Mouse (Mus musculus): ENCODE results near the gene Dusp7. TPM values are rescaled to one million over a fixed set of nuclear protein-coding genes. Genes with fewer than 3 reads are reported as not detected.

Gene Dusp7
- polyA plus RNA-seq, 1 experiment: 0.19 TPM

DNA sequence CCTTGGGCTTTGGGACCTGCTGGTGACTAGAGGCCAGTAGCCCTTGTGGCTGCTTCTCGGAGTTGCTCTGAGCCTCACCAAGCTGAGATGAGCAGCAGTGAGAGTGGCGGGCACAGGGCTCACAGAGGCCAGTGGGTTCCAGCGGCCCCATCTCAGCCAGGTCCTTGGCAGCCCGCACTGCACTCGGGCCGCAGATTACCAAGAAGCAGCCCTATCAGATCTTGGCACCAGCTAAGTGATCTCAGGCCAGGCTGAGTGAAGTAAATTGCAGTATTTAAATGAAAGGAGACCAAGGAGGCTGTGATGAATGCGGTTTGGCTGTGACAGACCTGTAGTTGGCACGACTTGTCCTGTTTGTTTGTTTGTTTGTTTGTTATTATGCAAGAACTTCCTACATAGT is 25.1 kb downstream of the Dusp7 start:
- Histone ChIP-seq H3K9me3 (ENCODE audit: control insufficient read depth, low read length) (no peaks in the 10 kb centered on the region), H3K27me3 (ENCODE audit: control insufficient read depth) (no peaks in the 10 kb centered on the region), H3K4me1 (ENCODE audit: control insufficient read depth) (peaks cover 14% of the 10 kb centered on the region), H3K4me3 (replicated peaks) (no peak overlapping the region), H3K36me3 (ENCODE audit: control insufficient read depth) (no peaks in the 10 kb centered on the region)
- TF ChIP-seq TAL1 (IDR thresholded peaks at IDR 0.05; ENCODE audit: low read length) (no peak), GATA1 (IDR thresholded peaks at IDR 0.05; ENCODE audit: low read length) (no peak)

DNA sequence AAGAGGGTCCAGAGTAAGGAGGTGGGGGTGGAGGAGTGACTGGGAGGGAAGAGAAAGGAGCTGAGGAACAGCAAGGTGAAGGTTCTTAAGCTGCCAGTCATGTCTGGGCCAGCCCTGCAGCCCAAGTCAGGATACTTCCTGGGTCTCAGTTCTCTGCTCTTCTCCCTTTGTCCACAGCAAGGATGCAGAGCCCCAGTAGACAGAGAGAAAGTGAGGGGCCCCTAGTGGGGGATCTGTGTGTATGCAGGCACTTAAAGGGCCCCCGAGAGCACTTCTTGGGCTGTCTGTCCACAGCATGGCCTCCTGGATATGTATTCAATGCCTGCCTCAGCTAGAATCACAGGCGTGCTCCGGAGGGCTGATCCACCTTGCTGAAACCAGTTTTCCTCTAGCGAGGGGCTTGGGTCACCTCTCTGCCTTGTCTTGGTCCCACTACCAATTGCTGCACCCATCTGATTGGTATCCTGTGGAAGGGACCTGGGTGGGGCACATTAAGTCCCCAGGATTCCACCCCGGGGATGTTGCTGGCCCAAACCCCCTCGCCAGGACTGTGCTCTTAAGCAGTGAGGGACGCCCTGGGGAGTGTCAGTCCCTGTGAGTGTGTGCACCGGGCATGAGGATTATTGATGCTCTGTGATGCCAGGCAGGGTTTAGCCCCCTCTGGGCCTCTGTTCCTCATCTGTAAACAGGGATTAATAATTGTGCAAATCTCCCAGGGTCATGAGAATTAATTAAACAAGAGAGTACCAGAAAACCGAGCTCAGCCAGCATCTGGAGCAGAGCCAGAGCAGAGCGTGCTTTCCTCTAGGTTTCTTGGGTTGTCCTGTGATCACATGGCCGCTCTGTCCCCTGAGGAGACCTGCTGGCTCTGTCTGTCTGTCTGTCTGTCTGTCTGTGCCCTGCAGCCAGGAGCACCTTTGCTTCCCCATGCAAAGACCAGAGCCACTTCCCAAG is 26.5 kb downstream of the Dusp7 start:
- TF ChIP-seq GATA1 (IDR thresholded peaks at IDR 0.05; ENCODE audit: low read length): no peak
- H3K9me3 ChIP-seq (ENCODE audit: control insufficient read depth, low read length): no peaks in the 10 kb centered on the region
- no peak overlapping the region for H3K4me3 ChIP-seq (replicated peaks)
- H3K4me1 ChIP-seq (ENCODE audit: control insufficient read depth): peaks cover 28% of the 10 kb centered on the region
- H3K27me3 ChIP-seq (ENCODE audit: control insufficient read depth): no peaks in the 10 kb centered on the region
- no peaks in the 10 kb centered on the region for H3K36me3 ChIP-seq (ENCODE audit: control insufficient read depth)

DNA sequence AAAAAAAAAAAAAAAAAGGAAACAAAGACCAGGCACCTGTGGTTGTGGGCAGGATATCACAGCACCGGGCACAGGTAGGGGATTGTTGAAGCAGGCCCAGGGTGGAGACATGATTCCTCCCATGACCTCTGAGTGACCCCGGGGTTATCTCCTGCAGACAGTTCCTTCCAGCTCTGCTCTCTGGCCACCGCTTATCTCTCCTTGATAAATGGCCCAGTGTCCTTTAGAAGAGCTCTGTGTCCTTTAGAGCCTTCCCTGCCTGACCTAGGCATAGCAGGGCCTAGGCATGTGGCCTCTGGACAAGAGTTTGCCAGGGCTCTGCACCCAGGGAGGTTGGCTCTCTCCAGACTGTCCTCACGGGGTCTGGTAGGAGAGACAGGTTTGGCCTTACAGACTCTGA is 29.3 kb downstream of the Dusp7 start:
- H3K9me3 ChIP-seq (ENCODE audit: control insufficient read depth, low read length): no peaks in the 10 kb centered on the region
- H3K27me3 ChIP-seq (ENCODE audit: control insufficient read depth): peaks cover 2% of the 10 kb centered on the region; the same call in 1 of the 2 replicates
- H3K36me3 ChIP-seq (ENCODE audit: control insufficient read depth): no peaks in the 10 kb centered on the region
- TF ChIP-seq TAL1 (IDR thresholded peaks at IDR 0.05; ENCODE audit: low read length) (no peak), GATA1 (IDR thresholded peaks at IDR 0.05; ENCODE audit: low read length) (no peak)
- peaks cover 52% of the 10 kb centered on the region for H3K4me1 ChIP-seq (ENCODE audit: control insufficient read depth)
- no peak overlapping the region for H3K4me3 ChIP-seq (replicated peaks)

DNA sequence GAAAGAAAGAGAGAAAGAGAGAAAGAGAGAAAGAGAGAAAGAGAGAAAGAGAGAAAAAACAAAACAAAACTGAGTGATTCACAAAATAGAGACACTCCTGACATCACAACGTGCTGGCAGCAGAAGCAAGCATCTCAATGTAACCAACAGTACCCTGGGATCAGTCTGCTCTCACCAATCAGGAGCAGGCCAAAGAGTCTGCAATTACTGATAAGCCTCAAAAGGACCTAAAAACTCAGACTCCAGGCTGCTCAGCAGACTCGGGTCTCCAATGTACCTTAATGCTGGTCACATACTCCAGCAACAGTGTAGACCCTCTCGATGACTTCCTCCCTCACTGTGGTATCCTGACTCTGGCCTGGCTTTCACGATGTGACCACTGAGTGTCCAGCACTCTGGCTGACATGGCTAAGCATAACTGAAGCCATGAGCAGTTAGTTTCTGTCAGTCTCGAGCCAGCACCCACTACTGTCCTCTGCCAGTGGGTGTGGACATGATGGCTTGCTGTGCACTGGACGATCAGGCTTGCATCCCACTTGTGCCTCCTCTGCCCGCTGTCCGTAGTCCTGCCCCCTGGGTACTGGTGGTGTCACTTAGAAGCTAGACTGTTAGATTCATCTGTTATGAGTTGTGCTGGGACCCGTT is 30.4 kb downstream of the Dusp7 start:
- Histone ChIP-seq H3K27me3 (ENCODE audit: control insufficient read depth) (peaks cover 2% of the 10 kb centered on the region; the same call in 1 of the 2 replicates), H3K9me3 (ENCODE audit: control insufficient read depth, low read length) (no peaks in the 10 kb centered on the region), H3K4me3 (replicated peaks) (peak overlapping the region; percentile 45), H3K36me3 (ENCODE audit: control insufficient read depth) (no peaks in the 10 kb centered on the region), H3K4me1 (ENCODE audit: control insufficient read depth) (peaks cover 59% of the 10 kb centered on the region)
- TF ChIP-seq GATA1 (IDR thresholded peaks at IDR 0.05; ENCODE audit: low read length) (peak; percentile 50; the same call in 1 of the 2 replicates), TAL1 (IDR thresholded peaks at IDR 0.05; ENCODE audit: low read length) (peak; percentile 51; the same call in 1 of the 3 replicates)

DNA sequence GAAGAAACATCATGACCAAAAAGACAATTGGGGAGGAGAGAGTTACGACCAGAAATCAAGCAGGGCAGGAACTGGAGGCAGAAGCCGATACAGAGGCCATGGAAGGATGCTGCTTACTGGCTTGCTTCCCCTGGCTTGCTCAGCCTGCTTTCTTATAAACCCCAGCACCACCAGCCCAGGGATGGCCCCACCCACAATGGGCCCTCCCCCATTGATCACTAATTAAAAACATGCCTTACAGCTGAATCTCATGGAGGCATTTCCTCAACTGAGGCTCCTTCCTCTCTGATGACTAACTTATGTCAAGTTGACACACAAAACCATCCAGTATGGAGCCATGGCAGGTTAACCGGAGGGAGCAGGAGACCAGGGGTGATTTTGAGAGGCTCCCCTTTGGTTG is 31.4 kb downstream of the Dusp7 start:
- Histone ChIP-seq H3K4me1 (ENCODE audit: control insufficient read depth) (peaks cover 59% of the 10 kb centered on the region), H3K4me3 (replicated peaks) (no peak overlapping the region), H3K9me3 (ENCODE audit: control insufficient read depth, low read length) (no peaks in the 10 kb centered on the region), H3K27me3 (ENCODE audit: control insufficient read depth) (peaks cover 2% of the 10 kb centered on the region; the same call in 1 of the 2 replicates), H3K36me3 (ENCODE audit: control insufficient read depth) (no peaks in the 10 kb centered on the region)
- no peak for TF ChIP-seq TAL1 (IDR thresholded peaks at IDR 0.05; ENCODE audit: low read length)
- TF ChIP-seq GATA1 (IDR thresholded peaks at IDR 0.05; ENCODE audit: low read length): no peak

DNA sequence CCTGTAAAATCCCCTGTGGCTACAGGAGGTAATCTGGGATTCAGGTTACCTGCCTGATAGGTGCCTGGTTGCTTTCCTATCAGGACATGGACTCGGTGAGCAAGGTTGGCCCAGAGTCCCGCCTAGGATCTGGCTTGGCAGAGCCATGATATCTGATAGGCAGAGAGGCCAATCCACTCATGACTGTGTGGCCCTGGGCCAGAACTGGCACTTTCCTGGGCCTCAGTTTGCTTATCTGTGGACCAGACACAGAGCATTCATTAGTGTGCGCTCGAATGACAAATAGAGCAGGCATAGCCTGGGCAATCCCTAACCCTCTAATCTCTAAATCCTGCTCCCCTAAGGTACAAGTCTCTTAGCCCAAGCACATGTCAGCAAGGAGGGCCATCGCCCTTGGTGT is 33.7 kb downstream of the Dusp7 start:
- no peaks in the 10 kb centered on the region for H3K36me3 ChIP-seq (ENCODE audit: control insufficient read depth)
- TF ChIP-seq GATA1 (IDR thresholded peaks at IDR 0.05; ENCODE audit: low read length): no peak
- no peak for TF ChIP-seq TAL1 (IDR thresholded peaks at IDR 0.05; ENCODE audit: low read length)
- peaks cover 6% of the 10 kb centered on the region for H3K27me3 ChIP-seq (ENCODE audit: control insufficient read depth)
- H3K4me1 ChIP-seq (ENCODE audit: control insufficient read depth): peaks cover 55% of the 10 kb centered on the region
- H3K9me3 ChIP-seq (ENCODE audit: control insufficient read depth, low read length): no peaks in the 10 kb centered on the region
- H3K4me3 ChIP-seq (replicated peaks): no peak overlapping the region

DNA sequence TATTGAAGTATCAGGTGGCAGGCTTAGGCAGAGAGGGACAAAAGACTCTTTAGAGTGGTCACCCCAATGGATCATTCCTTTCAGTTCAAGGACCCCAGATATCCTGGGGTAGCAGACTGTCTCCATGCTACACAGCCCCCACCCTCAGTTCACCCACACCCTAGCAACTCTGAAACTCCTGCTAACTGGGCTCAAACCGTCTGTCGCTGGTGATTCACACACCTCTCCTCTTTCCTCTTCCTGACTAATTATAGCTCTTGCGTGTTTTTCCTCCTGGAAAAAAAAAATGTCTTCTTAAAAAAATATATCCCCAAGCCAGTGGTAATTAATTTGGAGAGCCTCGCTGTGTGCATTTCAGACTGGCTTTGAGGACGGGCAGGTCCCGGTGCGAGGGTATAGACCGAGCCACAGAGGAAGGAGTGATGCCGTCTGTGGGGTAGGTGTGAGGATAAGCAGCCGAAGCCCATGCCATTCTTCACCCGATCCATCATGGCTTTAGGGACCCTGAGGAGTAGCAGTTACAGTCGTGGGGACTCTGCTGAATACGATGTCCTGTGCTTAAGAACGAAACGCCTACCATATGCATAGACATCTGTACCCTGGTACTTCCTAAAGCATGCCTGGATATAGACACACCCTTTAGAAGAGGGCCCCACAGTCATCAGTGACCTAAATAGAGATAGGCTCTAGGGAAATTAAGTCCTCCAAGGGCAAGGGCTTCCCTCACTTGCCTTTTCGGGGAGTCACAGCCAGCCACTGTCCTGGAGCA is 34.4 kb downstream of the Dusp7 start:
- TF ChIP-seq GATA1 (IDR thresholded peaks at IDR 0.05; ENCODE audit: low read length) (no peak), TAL1 (IDR thresholded peaks at IDR 0.05; ENCODE audit: low read length) (no peak)
- Histone ChIP-seq H3K9me3 (ENCODE audit: control insufficient read depth, low read length) (no peaks in the 10 kb centered on the region), H3K4me3 (replicated peaks) (no peak overlapping the region), H3K4me1 (ENCODE audit: control insufficient read depth) (peaks cover 50% of the 10 kb centered on the region), H3K36me3 (ENCODE audit: control insufficient read depth) (no peaks in the 10 kb centered on the region), H3K27me3 (ENCODE audit: control insufficient read depth) (peaks cover 6% of the 10 kb centered on the region)

DNA sequence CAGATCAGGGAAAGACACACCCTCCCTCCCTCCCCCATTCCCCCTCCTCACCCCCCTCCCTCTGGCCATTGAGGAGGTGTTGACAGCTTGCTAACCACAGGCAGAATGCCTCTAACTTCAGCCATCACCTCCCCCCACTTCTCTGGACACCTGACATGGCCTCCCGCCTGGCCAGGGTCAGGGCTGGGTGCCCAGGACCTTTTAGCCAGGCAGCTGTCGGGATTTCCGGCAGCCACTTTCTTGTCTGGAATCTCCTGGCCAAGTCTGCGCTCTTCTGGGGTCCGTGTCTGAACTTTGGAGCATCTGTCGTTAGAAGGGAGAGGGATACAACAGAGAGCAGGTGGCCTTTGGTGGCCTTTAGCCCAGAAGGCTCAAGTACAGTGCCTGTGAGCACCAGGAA is 36.8 kb downstream of the Dusp7 start:
- TF ChIP-seq GATA1 (IDR thresholded peaks at IDR 0.05; ENCODE audit: low read length) (no peak), TAL1 (IDR thresholded peaks at IDR 0.05; ENCODE audit: low read length) (no peak)
- Histone ChIP-seq H3K4me3 (replicated peaks) (no peak overlapping the region), H3K9me3 (ENCODE audit: control insufficient read depth, low read length) (peaks cover 3% of the 10 kb centered on the region; the same call in 1 of the 2 replicates), H3K27me3 (ENCODE audit: control insufficient read depth) (peaks cover 6% of the 10 kb centered on the region), H3K36me3 (ENCODE audit: control insufficient read depth) (no peaks in the 10 kb centered on the region), H3K4me1 (ENCODE audit: control insufficient read depth) (peaks cover 28% of the 10 kb centered on the region)

Data from erythroblast, embryonic 14.5 days (primary cell).